Mouse (Mus musculus): Measurements from ENCODE around the gene Tmprss7. TPM values are rescaled to one million over a fixed set of nuclear protein-coding genes. Genes with fewer than 3 reads are reported as not detected.

Tmprss7 gene
- polyA plus RNA-seq (2015; fragmentation: Nextera tagmentation; extraction: Ambion mirVana) = 0.57 and 0.70 TPM in 2 replicates

DNA sequence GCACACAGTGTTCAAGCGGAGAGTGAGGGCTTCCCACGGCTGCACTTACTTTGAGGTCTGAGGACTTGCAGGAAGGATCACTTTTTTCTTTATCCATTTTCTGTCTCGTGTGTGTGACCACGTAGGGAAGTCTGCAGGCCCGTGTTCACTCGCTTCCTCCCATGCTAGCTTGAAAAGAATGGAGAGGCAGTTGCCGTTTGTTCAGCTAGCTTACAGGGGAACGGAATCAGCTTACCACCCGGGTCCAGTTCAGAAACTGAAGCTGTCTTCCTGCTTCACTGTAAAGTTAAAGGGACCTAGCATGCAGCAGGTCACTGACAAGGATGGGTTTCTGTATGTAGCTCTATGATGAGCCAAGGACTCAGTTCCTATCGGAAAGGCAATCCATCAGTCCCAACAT is at the start of gene Tmprss7:
TSS of gene Tmprss7 (minus strand) at position 101 of the 400 bp plus-strand sequence.

DNA sequence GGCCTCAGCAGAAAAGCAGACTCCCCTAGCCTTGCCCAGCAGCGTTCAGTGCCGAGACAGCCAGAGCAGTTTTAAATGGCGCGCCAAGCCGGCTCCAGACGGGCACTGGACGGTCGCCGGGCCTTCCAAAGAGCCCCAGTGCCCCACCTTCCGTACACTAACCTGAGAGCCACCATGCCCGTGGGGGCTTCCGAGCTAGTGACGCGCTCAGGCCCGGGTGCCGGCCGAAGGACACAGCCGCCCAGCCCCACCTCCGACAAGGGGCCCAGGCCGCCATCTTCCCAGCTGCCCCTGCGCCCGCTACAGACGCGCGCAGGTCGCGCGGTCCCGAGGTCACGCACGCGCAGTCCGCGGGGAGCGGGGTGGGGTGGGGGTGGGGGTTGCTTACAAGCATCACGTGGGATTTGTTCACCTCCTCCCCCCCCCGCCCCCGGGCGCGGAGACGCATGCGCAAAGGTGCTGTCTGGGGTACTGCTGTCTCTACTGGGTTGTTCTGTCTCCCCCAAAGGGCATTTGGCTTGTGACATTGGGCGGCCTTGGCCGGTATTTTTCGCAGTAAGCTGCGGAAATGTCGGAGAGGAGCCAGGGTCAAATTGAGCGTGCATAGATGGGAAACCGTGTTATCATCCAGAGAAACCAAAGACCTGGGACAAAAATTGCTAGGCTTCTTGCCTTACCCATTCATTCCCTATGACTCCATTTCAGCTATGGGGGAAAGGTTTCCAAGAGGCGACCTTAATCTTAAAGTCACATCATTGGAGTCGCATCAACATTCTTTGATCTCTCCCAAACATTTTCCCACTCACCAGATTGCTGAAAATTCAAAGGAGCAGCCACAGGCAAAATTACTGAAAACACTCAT is 49.4 kb upstream of the Tmprss7 start, which contains the start of gene Abhd10:
TSS of gene Abhd10 (minus strand) at position 341 of the 862 bp plus-strand sequence.

DNA sequence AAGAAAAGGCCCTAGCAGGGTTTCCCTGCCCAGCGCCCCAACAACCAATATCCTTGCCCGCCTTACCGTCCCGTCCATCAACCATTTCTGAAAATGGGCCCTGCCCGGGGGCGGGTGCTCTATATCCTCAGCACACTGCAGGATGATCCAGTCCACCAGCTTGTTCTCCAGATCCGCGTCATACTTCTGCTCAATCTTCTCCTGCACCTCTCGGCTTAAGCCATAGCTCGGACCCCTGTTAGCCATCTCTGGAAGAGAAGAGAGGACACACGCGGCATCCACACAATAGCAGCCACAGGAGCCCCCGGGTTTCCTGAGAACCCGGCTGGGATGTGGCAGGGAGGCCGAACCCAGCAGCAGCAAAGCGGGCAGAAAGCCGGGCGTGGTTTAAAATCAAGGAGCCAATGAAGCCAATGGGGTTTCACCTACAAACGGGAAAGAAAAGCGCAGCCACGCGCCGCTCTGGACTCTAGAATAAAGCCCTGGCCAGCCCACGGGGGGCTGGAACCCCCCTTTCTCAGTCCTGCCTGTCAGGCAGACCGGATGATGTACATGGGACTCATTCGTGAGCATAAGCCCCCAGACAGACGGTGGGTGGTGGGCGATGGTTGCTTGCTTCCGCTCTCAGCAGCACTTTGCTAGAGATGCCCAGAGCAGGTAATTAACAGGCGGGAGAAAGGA is 30.7 kb upstream of the Tmprss7 start, which contains the start of gene Tagln3:
TSS of gene Tagln3 (minus strand) at position 548 of the 681 bp plus-strand sequence.

DNA sequence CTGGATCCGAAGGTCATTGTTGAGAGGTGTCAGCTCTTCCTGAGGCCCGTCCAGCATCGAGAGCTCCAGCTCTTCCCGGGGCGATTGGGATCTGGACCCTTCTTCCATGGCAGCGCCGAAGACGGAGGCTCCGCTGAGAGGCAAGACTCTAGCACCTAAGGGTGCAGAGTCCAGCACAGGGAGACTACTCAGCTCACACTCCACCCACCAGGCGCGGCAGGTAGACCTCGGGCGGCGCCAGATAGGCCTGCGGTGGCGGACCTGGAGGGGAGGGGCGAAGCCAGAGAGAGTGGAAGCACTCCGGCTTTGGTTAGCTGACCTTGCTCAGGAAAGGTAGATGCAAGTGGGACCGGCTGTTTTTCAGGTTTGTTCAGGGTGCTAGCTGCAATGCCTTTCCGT is 39.5 kb downstream of the Tmprss7 start, which contains the start of gene BC016579:
TSS of gene BC016579 (minus strand) at position 135 of the 399 bp plus-strand sequence.

DNA sequence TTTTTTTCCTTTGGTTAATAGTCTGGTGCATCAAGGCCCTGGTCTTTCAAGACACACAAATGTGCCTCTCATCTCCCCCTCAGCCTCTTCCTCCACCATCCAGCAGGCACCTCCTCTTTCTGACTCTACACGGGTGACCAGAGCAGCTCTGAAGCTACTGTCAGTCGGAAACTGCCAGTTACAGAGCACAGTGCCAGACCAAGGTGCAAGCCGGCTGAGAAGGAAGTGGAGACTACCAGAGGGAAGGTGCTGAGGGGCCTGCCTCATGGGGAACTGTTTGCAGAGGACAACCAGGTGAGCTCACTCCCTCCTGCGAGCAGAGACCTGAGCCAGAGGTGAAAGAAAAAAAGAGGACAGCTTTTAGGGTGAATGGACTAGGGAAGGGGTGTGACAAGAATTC is 83.2 kb downstream of the Tmprss7 start, which contains the start of gene Gcsam:
TSS of gene Gcsam (plus strand) at position 114 of the 400 bp plus-strand sequence.

Other genes with a start within 250 kb of the Tmprss7 start
- gene Gm609, start 200.7 kb downstream of the Tmprss7 start, polyA plus RNA-seq (2015; fragmentation: Nextera tagmentation; extraction: Ambion mirVana) = not detected in 2 replicates
- not detected in 2 replicates for gene Gm17783, start 161.6 kb downstream of the Tmprss7 start, polyA plus RNA-seq (2015; fragmentation: Nextera tagmentation; extraction: Ambion mirVana)
- gene Slc9c1, start 158.3 kb downstream of the Tmprss7 start, polyA plus RNA-seq (2015; fragmentation: Nextera tagmentation; extraction: Ambion mirVana) = not detected in 2 replicates
- gene Gcsam, start 83.3 kb downstream of the Tmprss7 start, polyA plus RNA-seq (2015; fragmentation: Nextera tagmentation; extraction: Ambion mirVana) = not detected in 2 replicates
- 0.12 TPM in 1 of 2 replicates, not detected in the other for gene BC016579, start 39.6 kb downstream of the Tmprss7 start, polyA plus RNA-seq (2015; fragmentation: Nextera tagmentation; extraction: Ambion mirVana)
- gene Tagln3, start 30.9 kb upstream of the Tmprss7 start, polyA plus RNA-seq (2015; fragmentation: Nextera tagmentation; extraction: Ambion mirVana) = 357 and 402 TPM in 2 replicates
- 35.7 and 39.1 TPM in 2 replicates for gene Abhd10, start 49.3 kb upstream of the Tmprss7 start, polyA plus RNA-seq (2015; fragmentation: Nextera tagmentation; extraction: Ambion mirVana)